Mouse (Mus musculus): Measurements from ENCODE around the gene Agbl3.

DNA sequence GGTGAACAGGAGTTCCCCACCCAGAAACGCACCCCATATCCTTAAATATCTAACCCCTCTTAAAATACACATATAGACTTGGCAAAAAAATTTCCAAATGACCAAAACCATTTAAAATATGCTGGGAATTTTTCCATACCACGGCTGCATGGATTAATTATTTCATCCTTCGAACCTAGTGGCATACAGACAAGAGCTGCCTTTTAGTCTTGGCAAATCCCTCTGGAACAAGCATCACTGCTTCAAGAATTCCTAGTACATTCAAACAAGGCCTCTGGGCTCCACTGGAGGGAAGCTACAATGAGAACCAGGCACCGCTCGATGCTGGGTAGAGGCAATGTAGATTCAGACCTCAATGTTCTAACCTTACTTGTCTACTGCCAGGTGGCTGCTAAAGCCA, 90.5 kb downstream of the Agbl3 start:
- TF ChIP-seq GATA1 (IDR thresholded peaks at IDR 0.05; ENCODE audit: low read length) (no peak), TAL1 (IDR thresholded peaks at IDR 0.05; ENCODE audit: low read length) (no peak)
